Mouse (Mus musculus): Measurements from ENCODE around the gene Ksr2.
A peak's percentile ranks its signal among the peaks of the same experiment; 100 is the strongest.

Ksr2 gene

DNA sequence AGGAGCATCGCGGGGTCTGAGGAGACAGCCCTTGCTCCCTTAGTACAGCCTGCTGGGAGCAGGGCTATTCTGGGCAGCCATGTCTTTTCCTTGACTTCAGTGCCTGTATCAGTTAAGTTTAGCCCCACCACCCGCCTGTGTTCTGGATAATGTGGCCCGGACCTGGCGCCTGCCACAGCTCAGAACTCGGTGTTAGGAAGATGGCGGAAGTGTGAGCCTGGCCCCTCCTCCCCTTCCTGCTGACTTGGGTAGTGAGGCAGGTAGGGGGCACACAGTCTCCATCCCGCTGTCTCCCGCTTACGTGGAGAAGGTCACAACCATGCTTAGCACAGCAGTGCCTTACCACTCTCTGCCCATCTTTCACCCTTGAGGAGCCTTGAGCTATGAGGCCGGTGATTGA, 68.2 kb downstream of the Ksr2 start:
- DNase-seq (ENCODE audit: low read depth, low spot score) = no peak

DNA sequence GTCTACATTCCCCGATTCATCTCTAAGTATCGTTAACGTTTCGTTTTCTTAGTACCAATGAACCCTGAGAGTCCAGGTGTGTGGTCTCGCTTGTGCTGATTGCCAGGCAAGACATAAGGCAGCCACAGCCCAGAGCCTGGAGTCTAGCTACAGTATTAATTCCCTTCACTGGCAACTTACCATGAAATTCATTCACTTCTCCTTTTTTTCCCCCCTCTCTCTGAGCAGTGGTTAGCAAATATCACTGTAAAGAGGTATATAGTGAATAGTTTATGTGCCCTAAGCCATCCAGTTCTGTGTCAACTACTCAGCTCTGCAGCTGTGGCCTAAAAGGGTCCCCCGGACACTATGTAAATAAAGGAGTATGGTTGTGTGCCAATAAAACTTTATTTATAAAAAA, 71.6 kb downstream of the Ksr2 start:
- DNase-seq (ENCODE audit: low read depth, low spot score) = no peak

DNA sequence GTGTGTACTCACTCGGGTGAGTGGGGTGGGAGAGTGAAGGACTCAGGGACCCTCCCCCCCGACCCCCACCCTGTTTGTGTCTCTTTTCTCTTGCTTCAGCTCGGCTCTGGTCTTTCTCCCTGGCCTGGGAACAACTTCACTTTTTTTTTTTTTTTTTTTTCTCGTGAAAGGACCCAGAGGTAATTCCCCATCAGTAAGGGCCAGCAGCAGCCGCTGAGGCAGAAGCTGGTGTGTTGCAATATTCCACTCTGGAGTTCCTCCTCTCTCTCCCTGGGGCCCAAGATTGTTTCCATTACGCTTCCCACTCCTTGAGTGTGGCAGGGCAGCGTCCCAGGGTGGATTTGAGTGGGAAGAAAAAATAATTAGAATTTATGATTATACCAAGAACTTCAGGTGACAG, 72.3 kb downstream of the Ksr2 start:
- DNase-seq (ENCODE audit: low read depth, low spot score) = no peak

DNA sequence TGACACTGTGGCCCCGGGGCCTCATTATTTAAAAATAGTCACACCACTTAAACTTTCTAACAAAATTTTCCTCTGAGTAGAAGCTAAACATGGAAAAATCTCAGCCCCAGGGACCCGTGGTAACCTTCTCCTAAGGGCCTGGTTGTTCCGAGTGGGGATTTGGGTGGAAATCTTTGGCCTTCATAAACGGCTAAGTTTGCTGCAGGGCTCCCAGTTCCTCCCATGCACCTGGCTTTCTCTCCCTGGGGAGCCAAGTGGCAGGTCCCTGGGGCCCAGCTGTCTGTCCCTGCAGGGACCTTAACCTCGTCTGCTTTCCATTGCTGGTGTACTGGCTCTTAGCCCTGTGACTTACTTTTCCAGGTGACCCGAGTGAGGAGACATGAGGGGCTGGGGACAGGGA, 74.4 kb downstream of the Ksr2 start:
- no peak for DNase-seq (ENCODE audit: low read depth, low spot score)

DNA sequence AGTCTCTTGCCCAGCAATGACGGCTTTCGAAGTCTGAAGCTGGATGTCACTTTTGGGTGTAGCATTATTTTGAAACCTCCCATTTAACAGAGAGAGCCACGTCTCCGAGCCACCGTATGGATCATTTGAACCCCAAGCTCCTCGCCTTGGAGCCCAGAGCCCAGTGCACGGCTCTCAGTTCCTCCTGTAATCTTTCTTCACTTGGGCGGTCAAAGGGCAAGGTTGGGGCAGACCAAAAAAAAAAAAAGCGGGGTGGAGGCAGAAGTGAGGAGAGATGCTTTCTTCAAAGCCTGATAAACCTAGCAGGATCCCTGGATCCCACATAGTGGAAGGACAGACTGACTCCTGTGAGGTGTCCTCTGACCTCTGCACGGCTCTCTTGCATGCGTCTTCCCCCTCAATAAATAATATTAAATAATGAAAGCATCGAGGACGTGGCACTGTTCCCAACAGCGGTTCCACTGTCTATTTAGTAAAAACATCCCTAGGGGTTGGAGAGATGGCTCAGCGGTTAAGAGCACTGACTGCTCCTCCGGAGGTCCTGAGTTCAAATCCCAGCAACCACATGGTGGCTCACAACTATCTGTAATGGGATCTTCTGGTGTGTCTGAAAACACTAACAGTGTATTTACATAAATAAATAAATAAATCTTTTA, 75.0 kb downstream of the Ksr2 start:
- DNase-seq (ENCODE audit: low read depth, low spot score) = no peak

DNA sequence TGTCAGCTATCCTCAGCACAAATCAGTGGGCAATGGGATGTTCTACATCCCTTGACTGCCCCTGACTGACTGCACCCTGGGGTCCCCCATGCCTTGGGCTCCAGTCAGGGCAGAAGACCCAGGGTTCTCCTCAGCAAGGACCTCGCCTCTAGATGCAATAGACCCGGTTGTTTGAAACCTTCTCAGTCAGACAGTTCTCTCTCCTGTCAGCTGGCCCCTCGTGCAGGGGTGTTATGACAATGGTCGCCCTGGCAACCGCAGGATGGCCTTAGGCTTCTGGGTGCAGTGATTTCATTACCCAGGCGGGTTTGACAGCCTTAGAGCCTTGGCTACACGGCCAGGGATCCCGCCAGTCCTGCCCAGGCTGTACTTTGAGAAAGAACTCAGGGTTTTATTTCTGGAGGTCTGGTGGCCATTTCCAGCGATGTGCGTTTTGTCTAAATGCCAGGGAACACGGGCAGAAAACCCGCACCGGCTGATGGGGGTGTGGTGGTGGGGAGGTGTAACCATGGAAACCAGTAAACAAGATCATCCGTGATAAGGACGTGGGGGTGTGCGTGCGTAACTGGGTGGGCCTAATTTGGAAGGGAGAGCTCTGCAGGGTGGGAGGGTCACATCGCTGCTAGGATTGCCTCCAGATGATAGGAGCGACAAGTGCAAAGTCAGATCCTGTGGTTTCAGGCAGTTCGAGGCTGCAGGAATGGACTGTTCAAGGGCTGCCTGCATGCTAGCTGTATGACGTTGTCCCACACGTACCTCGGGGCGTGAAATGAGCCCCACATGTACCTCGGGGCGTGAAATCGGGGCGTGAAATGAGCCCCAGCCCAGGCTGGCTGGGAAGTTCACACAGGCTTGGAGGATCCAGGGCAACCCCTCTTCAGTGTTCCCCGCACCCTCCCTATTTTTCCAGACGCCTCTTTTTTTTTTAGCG, 79.4 kb downstream of the Ksr2 start:
- no peak for DNase-seq (ENCODE audit: low read depth, low spot score)

DNA sequence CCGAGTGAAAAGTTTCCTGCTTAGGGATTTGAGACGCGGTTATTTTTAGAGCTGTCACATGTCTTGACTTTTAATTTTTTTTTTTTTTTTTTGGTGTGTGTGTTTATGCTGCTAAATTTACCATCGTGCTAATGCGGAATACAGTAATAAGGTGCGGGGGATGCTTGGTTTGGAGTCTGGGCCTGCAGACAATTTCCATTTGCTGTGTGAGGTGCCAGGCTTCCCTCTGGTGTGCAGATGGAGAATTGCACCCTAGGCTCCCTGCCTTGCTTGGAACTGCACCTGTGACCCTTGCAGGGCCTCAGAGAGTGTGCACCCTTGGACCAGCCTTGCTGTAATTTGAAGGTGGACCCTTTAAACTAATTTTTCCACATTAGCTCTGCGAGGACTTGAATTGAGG, 80.1 kb downstream of the Ksr2 start:
- no peak for DNase-seq (ENCODE audit: low read depth, low spot score)

DNA sequence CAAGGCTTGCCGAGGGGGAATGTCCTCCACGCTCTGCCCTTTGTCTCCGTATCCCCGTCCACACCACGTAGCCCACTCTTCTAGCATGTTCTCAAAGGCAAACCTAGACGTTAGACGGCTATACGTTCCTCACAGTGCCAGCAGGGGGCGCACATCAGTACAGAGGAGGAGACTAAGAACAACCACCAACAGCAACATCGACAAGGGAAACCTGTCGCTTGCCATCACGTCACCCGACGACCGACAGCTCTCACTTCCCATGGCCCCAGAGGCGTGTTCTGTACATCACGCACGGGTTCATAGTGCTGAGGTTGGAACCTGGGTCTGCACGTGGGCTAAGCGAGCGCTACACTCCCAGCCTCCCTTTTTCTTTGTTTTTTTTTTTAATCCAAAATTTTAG, 83.3 kb downstream of the Ksr2 start:
- no peak for DNase-seq (ENCODE audit: low read depth, low spot score)

DNA sequence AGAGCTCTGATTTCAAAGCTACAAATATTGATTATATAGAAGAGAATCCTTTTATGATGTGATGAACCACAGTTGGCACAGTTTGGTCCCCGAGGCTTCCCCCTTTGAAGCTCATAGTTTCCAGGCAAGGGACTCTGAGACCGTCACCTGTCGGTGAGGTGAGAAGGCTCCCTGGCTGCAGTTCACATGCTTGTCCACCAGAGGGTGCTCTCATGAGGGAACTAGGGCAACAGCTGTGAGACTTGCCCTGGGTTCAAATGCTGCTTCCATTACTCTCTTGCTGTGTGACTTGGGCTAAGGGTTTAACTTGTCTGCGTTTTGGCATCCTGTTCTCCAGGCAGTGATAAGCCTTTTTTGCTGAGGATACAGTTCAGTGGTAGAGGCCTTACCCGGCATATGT, 88.8 kb downstream of the Ksr2 start:
- DNase-seq (ENCODE audit: low read depth, low spot score) = no peak

DNA sequence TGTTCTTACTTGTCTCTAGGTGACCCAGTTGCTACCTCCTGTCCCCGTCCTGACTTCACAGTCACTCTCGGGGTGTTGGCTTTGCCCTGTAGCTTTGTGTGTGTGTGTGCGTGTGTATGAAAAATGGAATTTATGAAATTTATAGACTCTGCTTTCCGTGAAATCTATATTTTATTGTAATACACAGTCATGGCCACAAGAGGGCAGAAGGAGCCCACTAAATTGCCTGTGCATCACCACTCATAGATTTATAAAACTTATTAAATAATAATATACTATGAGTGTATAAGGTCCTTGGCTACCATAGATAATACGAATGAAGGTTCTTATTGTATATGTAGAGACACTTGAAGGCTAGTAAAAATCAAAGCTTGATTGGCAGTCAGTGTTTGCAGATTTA, 90.6 kb downstream of the Ksr2 start:
- DNase-seq (ENCODE audit: low read depth, low spot score) = no peak

DNA sequence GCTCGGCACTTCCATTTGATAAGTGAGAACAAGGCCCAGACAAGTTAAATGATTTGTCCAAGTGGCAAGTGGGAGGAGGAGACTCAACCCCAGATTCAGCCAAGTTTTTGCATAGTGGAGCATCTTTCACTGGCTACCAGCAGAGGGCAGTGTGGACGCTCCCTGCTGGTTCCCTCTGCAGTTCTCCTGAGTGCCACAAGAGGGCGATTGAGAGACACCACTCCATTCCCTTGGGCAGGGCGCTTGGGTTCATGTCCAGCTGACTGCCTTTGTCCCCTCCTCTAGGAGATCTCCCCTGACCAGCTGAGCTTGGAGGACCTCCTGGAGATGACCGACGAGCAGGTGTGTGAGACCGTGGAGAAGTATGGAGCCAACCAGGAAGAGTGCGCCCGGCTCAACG, 91.4 kb downstream of the Ksr2 start:
- DNase-seq (ENCODE audit: low read depth, low spot score) = peak; percentile 56

DNA sequence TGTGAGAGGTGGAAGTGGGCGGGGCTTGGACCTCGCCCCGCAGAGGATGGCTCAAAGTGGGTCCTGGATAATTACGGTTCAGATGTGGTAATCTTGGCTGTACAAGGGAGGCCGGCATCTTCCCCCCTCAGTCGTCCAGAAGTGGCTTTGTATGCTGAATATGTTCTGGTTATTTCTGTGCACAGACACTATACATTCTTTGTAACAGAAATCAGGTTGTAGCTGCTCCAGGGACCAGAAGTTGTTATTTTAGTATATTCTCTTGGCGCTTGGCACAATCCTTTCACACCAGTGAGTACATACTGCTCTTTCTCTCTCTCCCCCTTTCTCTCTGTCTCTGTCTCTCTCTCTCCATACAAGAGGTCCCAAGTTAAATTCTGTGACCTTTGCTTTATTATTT, 92.0 kb downstream of the Ksr2 start:
- DNase-seq (ENCODE audit: low read depth, low spot score) = no peak

DNA sequence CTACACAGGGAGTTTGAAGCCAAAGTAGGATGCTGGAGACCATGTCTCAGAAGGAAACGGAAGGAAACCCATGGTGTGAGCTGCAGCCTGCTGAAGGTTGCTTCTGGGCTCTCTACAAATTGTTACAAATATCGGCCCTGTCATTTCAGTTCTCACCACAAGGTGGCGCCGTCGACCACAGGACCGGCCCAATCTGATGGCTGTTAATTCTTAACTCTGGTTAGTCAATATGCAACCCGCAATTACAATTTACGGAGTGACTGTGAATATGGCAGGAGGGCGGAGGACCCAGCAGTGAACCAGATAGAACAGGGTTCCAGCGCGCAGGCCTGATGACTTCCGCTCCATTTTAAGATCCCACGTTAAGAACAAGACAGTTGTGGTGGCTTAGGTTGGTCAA, 92.6 kb downstream of the Ksr2 start:
- no peak for DNase-seq (ENCODE audit: low read depth, low spot score)

DNA sequence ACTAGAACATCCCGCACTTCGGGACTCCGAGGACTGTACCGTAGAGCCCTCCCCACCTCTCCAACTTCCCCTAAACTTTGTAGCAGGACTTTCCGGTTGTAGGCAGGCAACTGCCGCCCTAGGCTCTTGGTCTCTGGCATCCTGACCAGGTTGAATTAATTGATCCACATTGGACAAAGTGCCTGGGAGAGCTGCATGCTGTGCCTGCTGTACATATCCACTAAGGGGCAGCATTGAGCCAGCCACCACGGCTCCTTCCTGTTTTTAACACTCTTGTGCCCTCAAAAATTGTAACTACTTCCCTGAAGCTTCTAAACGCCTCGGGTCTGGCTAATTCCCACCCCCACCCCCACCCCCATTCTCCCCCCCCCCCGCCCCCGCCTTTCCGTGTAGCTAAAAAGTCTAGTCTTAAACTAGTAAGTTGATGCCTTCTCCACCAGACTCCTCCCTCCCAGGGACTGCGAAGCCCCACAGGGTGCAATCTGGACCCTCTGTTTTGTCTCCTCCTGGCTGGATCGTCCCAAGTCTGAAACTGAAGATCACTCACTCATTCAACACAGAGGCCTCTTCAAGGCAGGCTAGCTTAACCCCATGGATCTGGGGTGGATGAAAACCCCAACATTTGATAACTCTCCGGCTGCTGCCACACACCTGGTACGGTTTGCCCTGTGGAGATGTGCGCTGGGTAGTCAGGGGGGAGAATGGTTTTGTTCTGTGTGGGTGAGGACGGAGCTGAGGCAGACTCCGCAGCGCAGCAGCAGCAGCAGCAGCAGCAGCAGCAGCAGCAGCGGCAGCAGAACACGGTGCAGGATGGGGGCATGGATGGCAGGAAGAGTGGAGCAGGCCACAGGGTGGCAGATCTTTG, 95.9 kb downstream of the Ksr2 start:
- DNase-seq (ENCODE audit: low read depth, low spot score) = no peak

DNA sequence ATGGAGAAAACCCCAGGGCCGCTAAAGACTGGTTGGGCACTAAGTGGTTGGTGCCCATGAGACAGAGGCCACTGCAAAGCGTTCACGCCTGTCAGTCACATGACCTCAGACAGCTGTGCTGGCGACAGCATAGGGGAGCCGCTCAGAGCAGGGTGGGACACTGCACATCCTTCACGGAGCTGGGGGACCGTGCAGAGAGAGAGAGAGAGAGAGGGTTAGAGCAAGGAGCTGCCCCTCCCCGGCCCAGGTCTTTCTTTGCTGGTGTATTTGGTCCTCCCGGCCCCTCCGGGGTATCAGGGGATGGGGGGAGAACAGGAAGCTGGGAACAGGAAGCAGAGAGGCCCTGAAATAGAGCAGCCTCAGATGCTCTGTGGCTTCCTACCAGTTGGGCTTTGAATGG, 97.1 kb downstream of the Ksr2 start:
- DNase-seq (ENCODE audit: low read depth, low spot score) = no peak

DNA sequence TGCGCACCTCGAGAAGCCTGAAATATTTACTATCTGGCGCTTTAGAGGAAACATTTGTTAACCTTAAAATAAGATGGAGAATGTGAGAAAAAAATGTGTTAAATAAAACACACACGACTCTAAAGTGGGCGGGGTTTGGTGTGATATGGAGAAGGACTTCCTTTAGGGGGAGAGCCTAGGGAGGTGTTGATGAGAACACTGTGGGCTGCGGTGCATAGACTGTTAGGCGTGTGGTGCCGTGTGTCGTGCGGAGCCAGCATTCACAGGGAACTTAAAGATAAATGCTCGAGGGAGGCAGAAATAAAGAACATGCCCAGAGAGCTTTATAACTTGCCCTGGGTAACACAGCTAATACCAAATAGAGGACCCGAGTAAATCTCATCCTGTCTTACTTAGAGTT, 101.6 kb downstream of the Ksr2 start:
- no peak for DNase-seq (ENCODE audit: low read depth, low spot score)

DNA sequence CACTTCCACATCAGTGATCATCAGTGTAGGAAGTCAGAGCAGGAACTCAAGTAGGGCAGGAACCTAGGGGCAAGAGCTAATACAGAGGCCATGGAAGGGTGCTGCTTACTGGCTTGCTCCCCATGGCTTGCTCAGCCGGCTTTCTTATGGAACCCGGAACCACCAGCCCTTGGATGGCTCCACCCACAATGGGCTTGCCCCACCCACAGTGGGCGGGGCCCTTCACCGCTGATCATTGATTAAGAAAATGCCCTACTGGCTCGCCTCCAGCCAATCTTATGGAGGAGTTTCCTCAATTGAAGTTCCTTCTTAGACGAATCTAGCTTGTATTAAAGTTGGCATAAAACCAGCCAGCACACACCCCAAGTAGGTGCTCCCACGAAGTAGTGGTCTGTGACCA, 102.1 kb downstream of the Ksr2 start:
- DNase-seq (ENCODE audit: low read depth, low spot score) = no peak

DNA sequence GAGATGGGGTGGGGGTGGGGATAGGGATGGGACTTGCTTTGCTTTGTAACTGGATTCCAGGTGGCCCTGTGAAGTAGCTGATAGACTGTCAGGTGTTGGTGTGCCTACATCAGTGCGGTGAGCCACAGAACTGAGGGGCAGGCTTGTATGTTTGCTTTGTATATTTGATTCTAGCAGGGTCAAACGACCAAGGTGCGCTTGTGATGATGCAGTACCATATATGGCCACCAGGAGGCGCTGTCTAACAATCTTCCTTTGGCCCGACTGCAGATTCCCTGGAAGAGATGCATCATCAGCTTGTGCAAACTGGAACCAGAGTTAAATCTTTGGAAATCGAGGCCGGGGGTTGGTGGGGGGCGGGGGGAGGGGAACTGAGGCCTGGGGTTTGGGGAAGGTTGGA, 102.8 kb downstream of the Ksr2 start:
- DNase-seq (ENCODE audit: low read depth, low spot score) = peak; percentile 54

DNA sequence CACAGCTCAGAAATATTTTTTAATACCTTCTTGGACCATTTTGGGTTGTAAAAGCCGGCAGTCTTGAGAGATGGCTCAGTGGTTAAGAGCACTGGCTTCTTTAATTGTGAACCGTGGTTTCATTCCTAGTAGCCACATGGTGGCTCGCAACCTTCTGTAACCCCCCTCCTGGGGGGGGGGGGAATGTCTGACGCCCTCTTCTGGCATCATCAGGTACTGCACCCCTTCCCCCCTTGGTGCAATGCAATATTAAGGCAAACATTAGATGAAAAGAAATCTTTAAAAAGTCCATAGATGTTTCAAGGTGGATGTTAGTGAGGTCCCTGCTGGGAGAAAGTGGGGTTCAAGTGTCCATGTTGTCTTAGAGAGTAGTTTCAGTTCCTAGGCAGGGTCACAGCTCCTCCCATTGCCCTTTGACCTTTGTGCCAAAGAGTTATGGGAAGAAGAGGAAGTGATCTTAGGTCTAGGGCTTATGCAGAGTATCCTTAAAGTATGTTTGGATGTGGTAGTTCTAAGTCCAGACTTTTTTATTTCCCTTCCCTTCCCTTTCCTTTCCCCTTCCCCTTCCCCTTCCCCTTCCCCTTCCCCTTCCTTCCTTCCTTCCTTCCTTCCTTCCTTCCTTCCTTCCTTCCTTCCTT, 106.2 kb downstream of the Ksr2 start:
- DNase-seq (ENCODE audit: low read depth, low spot score) = no peak

DNA sequence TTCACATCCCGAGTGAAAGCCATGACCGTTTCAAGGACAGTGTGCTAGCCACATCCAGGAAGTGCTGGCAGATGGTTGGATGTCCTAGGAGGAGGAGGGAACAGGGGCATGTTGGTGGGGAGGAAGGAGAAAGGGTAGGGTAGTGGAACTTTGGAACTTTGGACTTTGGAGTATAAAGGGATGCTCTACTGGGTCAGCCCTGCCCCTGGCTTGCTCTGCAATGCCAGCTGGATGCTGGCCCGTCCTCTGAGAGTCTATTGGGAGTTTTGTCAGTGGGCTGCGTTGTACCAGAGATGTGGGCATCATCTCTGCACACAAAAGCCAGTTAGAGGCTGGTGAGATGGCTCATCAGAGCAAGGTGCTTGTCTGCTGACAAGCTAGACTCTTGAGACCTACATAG, 107.4 kb downstream of the Ksr2 start:
- no peak for DNase-seq (ENCODE audit: low read depth, low spot score)

DNA sequence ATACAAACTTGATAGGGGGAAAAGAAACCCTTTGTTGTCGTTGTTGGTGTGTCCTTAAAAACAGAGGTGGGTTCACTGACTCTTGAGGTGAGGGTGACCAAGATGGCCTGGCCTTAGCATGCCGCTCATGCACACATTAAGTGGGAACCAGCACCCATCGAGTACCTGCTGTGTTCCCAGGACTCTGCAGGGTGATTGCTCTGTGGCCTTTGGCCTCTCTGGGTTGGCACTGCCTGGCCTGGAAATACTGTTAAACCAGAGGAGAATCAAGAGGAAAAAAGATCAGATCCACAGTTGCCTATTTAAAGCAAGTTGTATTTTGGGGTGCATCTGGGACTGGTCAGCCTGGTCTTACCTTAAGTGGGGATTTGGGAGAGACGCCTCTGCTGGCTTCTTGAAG, 107.9 kb downstream of the Ksr2 start:
- DNase-seq (ENCODE audit: low read depth, low spot score) = no peak

DNA sequence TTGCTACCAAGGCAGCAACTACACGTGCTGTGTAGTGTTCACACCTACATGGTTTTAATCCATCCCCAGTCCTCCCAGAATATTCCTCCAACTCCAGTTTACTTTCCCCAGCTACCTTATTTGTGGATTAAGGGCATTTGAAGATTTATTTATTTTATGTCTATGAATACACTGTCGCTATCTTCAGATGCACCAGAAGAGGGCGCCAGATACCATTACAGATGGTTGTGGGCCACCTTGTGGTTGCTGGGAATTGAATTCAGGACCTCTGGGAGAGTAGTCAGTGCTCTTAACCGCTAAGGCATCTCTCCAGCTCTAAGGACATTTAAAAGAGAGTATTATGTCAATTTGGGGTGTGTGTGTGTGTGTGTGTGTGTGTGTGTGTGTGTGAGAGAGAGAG, 108.7 kb downstream of the Ksr2 start:
- DNase-seq (ENCODE audit: low read depth, low spot score) = no peak

All from retina, postnatal 7 days (tissue).